Mouse (Mus musculus) brain, adult 10 weeks (tissue): Measurements from ENCODE around the gene Lipn. TPM values are rescaled to one million over a fixed set of nuclear protein-coding genes. Genes with fewer than 3 reads are reported as not detected.

ENCODE experiments used
- polyA plus RNA-seq: library from polyadenylated mRNA; stranded (reverse); fragments of 350-450 nt; fragmentation: Illumina TruSeq; extraction: RNeasy Lipid Tissue Mini Kit (QIAGEN cat#74804); gene quantifications from one replicate; pipeline ENCODE4 v1.2.3, GENCODE M21; 2015; ENCODE audit warnings: low read depth, low replicate concordance

Gene Lipn
- not detected for polyA plus RNA-seq

DNA sequence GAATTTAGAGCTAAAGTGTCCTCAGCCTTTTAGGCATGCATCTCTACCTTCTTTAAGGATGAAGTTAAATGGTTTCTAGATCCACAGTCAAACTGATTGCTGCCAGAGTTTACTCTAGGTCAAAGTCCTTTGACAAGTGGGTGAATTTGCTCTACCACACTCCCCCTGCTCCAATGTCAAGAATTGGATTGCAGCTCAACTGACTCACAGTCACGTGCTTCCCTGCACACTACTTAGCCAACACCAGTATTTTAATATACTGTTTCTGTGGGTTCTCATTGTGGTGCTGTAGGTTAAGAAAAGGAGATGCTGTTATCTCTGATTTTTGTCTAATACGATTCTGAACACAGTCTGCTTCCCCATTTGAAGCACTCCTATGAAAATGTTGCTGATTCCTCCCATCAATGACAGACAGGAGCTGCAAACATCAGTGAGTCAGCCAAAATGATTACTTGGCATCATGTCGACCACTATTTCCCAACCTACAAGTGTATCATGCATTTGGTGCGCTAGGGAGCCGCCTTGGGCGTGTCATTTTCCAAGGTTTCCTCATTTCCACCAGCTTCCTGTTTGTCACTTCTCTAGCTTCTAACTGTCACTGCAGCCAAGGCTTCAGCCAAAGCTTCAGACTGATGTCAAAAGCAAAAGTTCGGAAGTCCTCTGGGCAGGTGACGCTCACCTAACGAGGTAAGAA is at the start of gene Lipn:
Gene Lipn, plus strand, starts transcription at position 580 of the 694 bp plus-strand sequence.

DNA sequence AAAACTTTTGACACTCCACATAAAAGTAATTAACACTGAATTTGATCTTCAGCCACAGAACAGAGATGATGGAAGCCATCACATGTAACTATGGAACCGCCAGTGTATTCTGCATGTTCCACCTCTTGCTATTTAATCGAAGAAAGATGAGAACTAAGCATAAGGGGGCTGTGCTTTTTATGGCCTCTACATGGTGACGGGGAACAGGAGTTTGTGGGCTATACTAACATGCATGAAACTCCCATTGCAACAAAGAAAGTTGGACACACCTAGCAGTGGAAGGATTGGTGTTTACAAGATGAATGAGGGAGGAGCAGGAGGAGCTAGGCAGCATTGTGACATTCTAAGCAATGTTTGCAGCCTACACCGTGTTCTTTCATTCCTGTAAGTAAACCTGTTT is 33.5 kb downstream of the Lipn start, which contains the start of gene Lipm:
Gene Lipm, plus strand, starts transcription at position 301 of the 400 bp plus-strand sequence.

Other genes with a start within 250 kb of the Lipn start
- not detected for gene Lipf, start 106.2 kb upstream of the Lipn start, polyA plus RNA-seq
- gene Lipk, start 59.1 kb upstream of the Lipn start, polyA plus RNA-seq: not detected
- 0.16 TPM for gene Lipm, start 33.6 kb downstream of the Lipn start, polyA plus RNA-seq
- gene Ankrd22, start 98.7 kb downstream of the Lipn start, polyA plus RNA-seq: not detected
- gene Stambpl1, start 124.9 kb downstream of the Lipn start, polyA plus RNA-seq: 23.8 TPM
- gene Acta2, start 188.2 kb downstream of the Lipn start, polyA plus RNA-seq: 29.8 TPM
- gene Fas, start 223.3 kb downstream of the Lipn start, polyA plus RNA-seq: 3.0 TPM